Comparison of ENCODE assay signal across 7 mouse cellular contexts in genomic region chr6:39810612-39811116, GRCm38 (mm10). TPM values are rescaled to one million over a fixed set of nuclear protein-coding genes. Genes with fewer than 3 reads are reported as not detected.
DNase-seq lines count a peak whose midpoint lies in the region; ATAC-seq and TF ChIP-seq lines count a peak whose summit lies in the region.

TSS of gene Mrps33 (minus strand) at chr6:39810988.

- H3K9ac ChIP-seq in embryonic facial prominence, embryonic 12.5 days: peak within 1 kb of the TSS; percentile 55
- peak within 1 kb of the TSS; percentile 68 for H3K9ac ChIP-seq in limb, embryonic 12.5 days (replicated peaks)
- peak within 1 kb of the TSS; percentile 69 for H3K9ac ChIP-seq in midbrain, embryonic 15.5 days

- TF ChIP-seq CTCF in kidney, adult 2 months (conservative IDR thresholded peaks at IDR 0.05; ENCODE audit: insufficient read depth, insufficient read length, low read depth, low read length): peak; percentile 81
- peak; percentile 99 for TF ChIP-seq CTCF in spleen, adult 2 months (IDR thresholded peaks at IDR 0.05; ENCODE audit: extremely low read depth, insufficient read depth, insufficient read length, insufficient replicate concordance)

- H3K27me3 ChIP-seq in embryonic facial prominence, embryonic 12.5 days: no peaks in the 10 kb centered on the region
- H3K27me3 ChIP-seq in kidney, adult 2 months (replicated peaks; ENCODE audit: control insufficient read depth, insufficient read depth, low read length): no peaks in the 10 kb centered on the region
- no peaks in the 10 kb centered on the region for H3K27me3 ChIP-seq in limb, embryonic 12.5 days
- H3K27me3 ChIP-seq in midbrain, embryonic 15.5 days (replicated peaks): no peaks in the 10 kb centered on the region
- H3K27me3 ChIP-seq in spleen, adult 2 months (ENCODE audit: control insufficient read depth, insufficient read depth, low read length): no peaks in the 10 kb centered on the region

- H3K4me1 ChIP-seq in embryonic facial prominence, embryonic 12.5 days: peaks cover 8% of the 10 kb centered on the region
- H3K4me1 ChIP-seq in kidney, adult 2 months (ENCODE audit: control insufficient read depth, insufficient read depth, low read length): no peaks in the 10 kb centered on the region
- no peaks in the 10 kb centered on the region for H3K4me1 ChIP-seq in limb, embryonic 12.5 days (replicated peaks)
- peaks cover 12% of the 10 kb centered on the region for H3K4me1 ChIP-seq in midbrain, embryonic 15.5 days
- H3K4me1 ChIP-seq in spleen, adult 2 months (ENCODE audit: control insufficient read depth, insufficient read depth, insufficient read length): peaks cover 2% of the 10 kb centered on the region; the same call in 1 of the 2 replicates

- peak within 1 kb of the TSS; percentile 62 for H3K4me2 ChIP-seq in embryonic facial prominence, embryonic 12.5 days (replicated peaks)
- peak within 1 kb of the TSS; percentile 59 for H3K4me2 ChIP-seq in limb, embryonic 12.5 days
- peak within 1 kb of the TSS; percentile 66 for H3K4me2 ChIP-seq in midbrain, embryonic 15.5 days

- peak within 1 kb of the TSS; percentile 66 for H3K4me3 ChIP-seq in embryonic facial prominence, embryonic 12.5 days
- H3K4me3 ChIP-seq in kidney, adult 2 months (ENCODE audit: insufficient read depth, low read depth, low read length): peak within 1 kb of the TSS; percentile 79
- peak within 1 kb of the TSS; percentile 66 for H3K4me3 ChIP-seq in limb, embryonic 12.5 days (replicated peaks)
- peak within 1 kb of the TSS; percentile 75 for H3K4me3 ChIP-seq in midbrain, embryonic 15.5 days
- H3K4me3 ChIP-seq in spleen, adult 2 months (ENCODE audit: extremely low read depth, insufficient read depth, insufficient read length): peak within 1 kb of the TSS; percentile 70

- H3K9me3 ChIP-seq in embryonic facial prominence, embryonic 12.5 days: no peaks in the 10 kb centered on the region
- H3K9me3 ChIP-seq in limb, embryonic 12.5 days: no peaks in the 10 kb centered on the region
- no peaks in the 10 kb centered on the region for H3K9me3 ChIP-seq in midbrain, embryonic 15.5 days

- H3K36me3 ChIP-seq in embryonic facial prominence, embryonic 12.5 days: no peaks in the 10 kb centered on the region
- no peaks in the 10 kb centered on the region for H3K36me3 ChIP-seq in kidney, adult 2 months (ENCODE audit: control insufficient read depth, insufficient read depth, low read length)
- no peaks in the 10 kb centered on the region for H3K36me3 ChIP-seq in limb, embryonic 12.5 days
- no peaks in the 10 kb centered on the region for H3K36me3 ChIP-seq in midbrain, embryonic 15.5 days (replicated peaks)
- H3K36me3 ChIP-seq in spleen, adult 2 months (ENCODE audit: control insufficient read depth, insufficient read depth, low read length): no peaks in the 10 kb centered on the region

- DNase-seq in adrenal gland, postnatal 25 days: peak; percentile 98
- peak; percentile 98 for DNase-seq in heart, adult 18-20 months
- peak; percentile 98 for DNase-seq in kidney, adult 2 months
- DNase-seq in spleen, adult 2 months (ENCODE audit: low read depth in 1 of 2, low spot score in 2 of 2): peak; percentile 90 to 97

- H3K27ac ChIP-seq in embryonic facial prominence, embryonic 12.5 days: no peak within 1 kb of the TSS
- peak within 1 kb of the TSS; percentile 69 for H3K27ac ChIP-seq in kidney, adult 2 months (ENCODE audit: insufficient read depth, low read depth, low read length)
- no peak within 1 kb of the TSS for H3K27ac ChIP-seq in limb, embryonic 12.5 days
- H3K27ac ChIP-seq in midbrain, embryonic 15.5 days: peak within 1 kb of the TSS; percentile 75
- peak within 1 kb of the TSS; percentile 65; the same call in 1 of the 2 replicates for H3K27ac ChIP-seq in spleen, adult 2 months (ENCODE audit: insufficient read depth, low read length)

- under 1% methylated on average over 40 of the region's 40 CpGs for WGBS in embryonic facial prominence, embryonic 12.5 days
- WGBS in kidney, adult 2 months: under 1% methylated on average over 40 of the region's 40 CpGs
- under 1% methylated on average over 40 of the region's 40 CpGs for WGBS in limb, embryonic 12.5 days
- 1% methylated on average over 40 of the region's 40 CpGs for WGBS in midbrain, embryonic 15.5 days
- WGBS in spleen, adult 2 months: under 1% methylated on average over 39 of the region's 40 CpGs

- peak; percentile 99 for ATAC-seq in embryonic facial prominence, embryonic 12.5 days (ENCODE audit: insufficient number of reproducible peaks, insufficient read depth, low FRiP score, low TSS enrichment)
- ATAC-seq in limb, embryonic 12.5 days (ENCODE audit: insufficient number of reproducible peaks, insufficient read depth, low FRiP score, low TSS enrichment, low read depth): peak; percentile 97
- ATAC-seq in midbrain, embryonic 15.5 days (replicated peaks): peak; percentile 99

- peak; percentile 50 for TF ChIP-seq POLR2A in kidney, adult 2 months (IDR thresholded peaks at IDR 0.05; ENCODE audit: low read depth, low read length)
- peak; percentile 44 for TF ChIP-seq POLR2A in spleen, adult 2 months (IDR thresholded peaks at IDR 0.05; ENCODE audit: low read depth, low read length)

RNA-seq across cellular contexts. Expression of gene Mrps33, which starts in this region (rescaled TPM):
- 71.2 and 76.7 TPM in 2 replicates for total RNA-seq in adrenal gland, postnatal 25 days (2021)
- 215 and 223 TPM in 2 replicates for polyA plus RNA-seq in embryonic facial prominence, embryonic 12.5 days (2016; fragmentation: Nextera tagmentation; extraction: Ambion mirVana)
- total RNA-seq in heart, adult 18-20 months (2021): 100 to 1,000 TPM in 1 of 2 experiments, 10 to 100 TPM in 1; 95.1 to 108 TPM
- polyA plus RNA-seq in kidney, adult 2 months (2012; rRNA removed): 88.9 and 111 TPM in 2 replicates
- polyA plus RNA-seq in limb, embryonic 12.5 days (2016; fragmentation: Nextera tagmentation; extraction: Ambion mirVana): 221 and 229 TPM in 2 replicates
- 155 and 156 TPM in 2 replicates for polyA plus RNA-seq in midbrain, embryonic 15.5 days (2015; fragmentation: Nextera tagmentation; extraction: Ambion mirVana)
- 20.6 and 25.9 TPM in 2 replicates for polyA plus RNA-seq in spleen, adult 2 months (2012; rRNA removed)

Comparison
In these comparisons a context has a peak if more than half of its experiments do, and no peak if none do; other contexts are left out.
1. H3K27ac ChIP-seq: peak in kidney, adult 2 months (single experiment), midbrain, embryonic 15.5 days (single experiment) and spleen, adult 2 months (single experiment); none in embryonic facial prominence, embryonic 12.5 days (single experiment) and limb, embryonic 12.5 days (single experiment).
2. Peak in every context shown above with its lines, with median percentiles within 50 percentile points of each other: DNase-seq, ATAC-seq, H3K4me2 ChIP-seq, H3K4me3 ChIP-seq and H3K9ac ChIP-seq.